Mouse (Mus musculus): Measurements from ENCODE around the gene Gm11563. TPM values are rescaled to one million over a fixed set of nuclear protein-coding genes. Genes with fewer than 3 reads are reported as not detected.

Gm11563 gene
- total RNA-seq, 2 experiments from 2014 or later = not detected

DNA sequence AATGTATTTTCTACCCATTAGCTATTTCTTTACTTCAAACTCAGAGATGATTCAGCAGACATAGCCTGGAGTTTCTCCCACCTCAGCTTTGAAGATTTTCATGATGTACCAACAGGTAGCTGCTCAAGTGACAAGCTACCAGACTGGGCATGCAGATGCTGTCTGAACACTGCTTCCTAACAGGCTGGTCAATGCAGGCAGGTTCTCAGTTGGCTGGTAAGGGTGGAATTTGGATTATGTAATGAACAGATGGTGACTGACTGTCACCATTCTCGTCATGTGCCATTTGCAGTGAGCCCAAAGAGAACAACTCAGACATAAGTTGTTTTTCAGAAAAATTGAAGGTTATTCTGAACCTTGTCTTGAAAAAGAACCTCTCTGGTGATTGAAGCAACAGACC lies 49.6 kb downstream of the Gm11563 start:
- intact Hi-C loops (cut with DNase I) = no loop called here
- DNase-seq = no peak

Other genes with a start within 250 kb of the Gm11563 start
- gene Krt12, start 236.7 kb downstream of the Gm11563 start, total RNA-seq (2021) = not detected
- gene Krt20, start 220.8 kb downstream of the Gm11563 start, total RNA-seq (2021) = not detected
- not detected for gene Krt23, start 165.8 kb downstream of the Gm11563 start, total RNA-seq (2021)
- not detected for gene Krt39, start 137.6 kb downstream of the Gm11563 start, total RNA-seq (2021)
- gene Krt40, start 115.8 kb downstream of the Gm11563 start, total RNA-seq (2021) = not detected
- not detected for gene Krtap3-3, start 108.1 kb downstream of the Gm11563 start, total RNA-seq (2021)
- gene Krtap3-2, start 102.1 kb downstream of the Gm11563 start, total RNA-seq (2021) = not detected
- gene Gm11939, start 99.5 kb downstream of the Gm11563 start, total RNA-seq (2021) = not detected
- not detected for gene Krtap3-1, start 92.3 kb downstream of the Gm11563 start, total RNA-seq (2021)
- gene Krtap1-5, start 77.9 kb downstream of the Gm11563 start, total RNA-seq (2021) = not detected
- not detected for gene Krtap1-4, start 75.3 kb downstream of the Gm11563 start, total RNA-seq (2021)
- gene Krtap1-3, start 67.6 kb downstream of the Gm11563 start, total RNA-seq (2021) = not detected
- gene Krtap9-3, start 60.9 kb downstream of the Gm11563 start, total RNA-seq (2021) = not detected
- not detected for gene Gm11938, start 55.7 kb downstream of the Gm11563 start, total RNA-seq (2021)
- gene Gm11937, start 48.8 kb downstream of the Gm11563 start, total RNA-seq (2021) = not detected
- gene Krtap2-4, start 44.1 kb downstream of the Gm11563 start, total RNA-seq (2021) = not detected
- gene Gm11562, start 38.5 kb downstream of the Gm11563 start, total RNA-seq (2021) = not detected
- gene Krtap4-1, start 30.7 kb downstream of the Gm11563 start, total RNA-seq (2021) = not detected
- gene Krtap4-2, start 23.9 kb downstream of the Gm11563 start, total RNA-seq (2021) = not detected
- not detected for gene Krtap4-7, start 14.9 kb downstream of the Gm11563 start, total RNA-seq (2021)
- not detected for gene Gm11555, start 8.7 kb downstream of the Gm11563 start, total RNA-seq (2021)
- gene Krtap4-6, start 7.0 kb upstream of the Gm11563 start, total RNA-seq (2021) = not detected
- gene Gm14190, start 31.8 kb upstream of the Gm11563 start, total RNA-seq (2021) = not detected
- not detected for gene Gm14180, start 75.3 kb upstream of the Gm11563 start, total RNA-seq (2021)
- gene Gm11595, start 114.0 kb upstream of the Gm11563 start, total RNA-seq (2021) = not detected
- not detected for gene Krtap4-8, start 121.7 kb upstream of the Gm11563 start, total RNA-seq (2021)
- gene Krtap4-9, start 126.2 kb upstream of the Gm11563 start, total RNA-seq (2021) = not detected
- not detected for gene Gm11596, start 134.5 kb upstream of the Gm11563 start, total RNA-seq (2021)
- not detected for gene Gm11569, start 140.0 kb upstream of the Gm11563 start, total RNA-seq (2021)
- not detected for gene Gm11554, start 145.5 kb upstream of the Gm11563 start, total RNA-seq (2021)
- not detected for gene Krtap4-13, start 150.9 kb upstream of the Gm11563 start, total RNA-seq (2021)
- gene Gm11564, start 156.7 kb upstream of the Gm11563 start, total RNA-seq (2021) = not detected
- gene 2300003K06Rik, start 179.1 kb upstream of the Gm11563 start, total RNA-seq (2021) = not detected
- gene Krtap4-16, start 192.6 kb upstream of the Gm11563 start, total RNA-seq (2021) = not detected
- gene Gm11568, start 199.0 kb upstream of the Gm11563 start, total RNA-seq (2021) = not detected
- gene Gm11559, start 205.5 kb upstream of the Gm11563 start, total RNA-seq (2021) = not detected
- not detected for gene Krtap9-1, start 214.4 kb upstream of the Gm11563 start, total RNA-seq (2021)
- gene Gm11567, start 220.2 kb upstream of the Gm11563 start, total RNA-seq (2021) = not detected
- not detected for gene Krtap31-1, start 249.0 kb upstream of the Gm11563 start, total RNA-seq (2021)

All from heart, postnatal 36 days (tissue).